Mouse (Mus musculus): ENCODE data around the gene Mcam. TPM values are rescaled to one million over a fixed set of nuclear protein-coding genes. Genes with fewer than 3 reads are reported as not detected.

Mcam gene
- total RNA-seq, 2 experiments from 2014 or later = 31.0 to 38.6 TPM

Other genes starting within 250 kb of the Mcam start
- 10 to 100 TPM; 10.5 to 16.5 TPM for gene Thy1, start 91.1 kb upstream of the Mcam start, total RNA-seq (2021)
- 10 to 100 TPM; 89.8 to 95.9 TPM for gene Usp2, start 67.4 kb upstream of the Mcam start, total RNA-seq (2021)
- not detected for gene Mfrp, start 32.7 kb upstream of the Mcam start, total RNA-seq (2021)
- 1 to 10 TPM; 5.6 to 5.9 TPM for gene C1qtnf5, start 27.2 kb upstream of the Mcam start, total RNA-seq (2021)
- gene Gm49380, start 21.0 kb upstream of the Mcam start, total RNA-seq (2021) = under 1 TPM in 1 of 2 experiments, not detected in 1; 0.37 TPM
- 1 to 10 TPM; 5.9 to 6.0 TPM for gene Rnf26, start 21.0 kb upstream of the Mcam start, total RNA-seq (2021)
- 10 to 100 TPM; 18.0 to 18.5 TPM for gene Cbl, start 99.6 kb downstream of the Mcam start, total RNA-seq (2021)
- 1 to 10 TPM in 1 of 2 experiments, not detected in 1; 1.7 TPM for gene Ccdc153, start 106.2 kb downstream of the Mcam start, total RNA-seq (2021)
- 1 to 10 TPM; 4.6 to 5.4 TPM for gene Pdzd3, start 117.0 kb downstream of the Mcam start, total RNA-seq (2021)
- 10 to 100 TPM; 21.7 to 25.6 TPM for gene Nlrx1, start 134.1 kb downstream of the Mcam start, total RNA-seq (2021)
- gene Abcg4, start 154.1 kb downstream of the Mcam start, total RNA-seq (2021) = under 1 TPM; 0.30 to 0.85 TPM
- 1 to 10 TPM; 8.1 TPM for gene Hinfp, start 171.2 kb downstream of the Mcam start, total RNA-seq (2021)
- gene C2cd2l, start 185.8 kb downstream of the Mcam start, total RNA-seq (2021) = 10 to 100 TPM; 13.7 to 19.6 TPM
- 10 to 100 TPM; 17.8 to 18.2 TPM for gene Dpagt1, start 191.6 kb downstream of the Mcam start, total RNA-seq (2021)
- 10 to 100 TPM; 10.7 TPM for gene H2afx, start 200.2 kb downstream of the Mcam start, total RNA-seq (2021)
- gene Hmbs, start 209.8 kb downstream of the Mcam start, total RNA-seq (2021) = 10 to 100 TPM; 50.0 to 50.8 TPM
- gene Vps11, start 227.2 kb downstream of the Mcam start, total RNA-seq (2021) = 10 to 100 TPM; 14.4 to 18.3 TPM
- gene Hyou1, start 245.0 kb downstream of the Mcam start, total RNA-seq (2021) = 10 to 100 TPM; 46.6 to 65.5 TPM